Comparison of ENCODE assay signal across 7 mouse cellular contexts in genomic region chr13:28418936-28419681, GRCm38 (mm10).
DNase-seq lines count a peak whose midpoint lies in the region; ATAC-seq and TF ChIP-seq lines count a peak whose summit lies in the region.

No protein-coding gene starts in this region.

- peak overlapping the region; percentile 61 for H3K4me2 ChIP-seq in forebrain, embryonic 16.5 days (ENCODE audit: low read length)
- H3K4me2 ChIP-seq in midbrain, embryonic 16.5 days (ENCODE audit: low read length), result peak overlapping the region; percentile 63

- no peak for TF ChIP-seq CTCF in C2C12 (IDR thresholded peaks at IDR 0.05; ENCODE audit: control insufficient read depth, insufficient read depth, insufficient read length)

- no peaks in the 10 kb centered on the region for H3K36me3 ChIP-seq in C2C12 (ENCODE audit: control insufficient read depth, insufficient read depth)
- no peaks in the 10 kb centered on the region for H3K36me3 ChIP-seq in forebrain, embryonic 16.5 days (ENCODE audit: control insufficient read depth, insufficient read depth)
- H3K36me3 ChIP-seq in midbrain, embryonic 16.5 days (ENCODE audit: control insufficient read depth, insufficient read depth, low read length), result no peaks in the 10 kb centered on the region

- whole genome bisulfite sequencing in forebrain, embryonic 16.5 days, result 82% methylated on average over 17 of the region's 17 CpGs
- WGBS in midbrain, embryonic 16.5 days, result 75% methylated on average over 17 of the region's 17 CpGs

- no peaks in the 10 kb centered on the region for H3K27me3 ChIP-seq in C2C12 (ENCODE audit: control insufficient read depth, insufficient read depth, insufficient read length)
- H3K27me3 ChIP-seq in forebrain, embryonic 16.5 days (replicated peaks; ENCODE audit: control insufficient read depth, insufficient read depth, low read length), result no peaks in the 10 kb centered on the region
- no peaks in the 10 kb centered on the region for H3K27me3 ChIP-seq in midbrain, embryonic 16.5 days (ENCODE audit: control insufficient read depth, insufficient read depth, low read depth, low read length)

- peak overlapping the region; percentile 62 for H3K9ac ChIP-seq in forebrain, embryonic 16.5 days (replicated peaks; ENCODE audit: low read depth, low read length)
- peak overlapping the region; percentile 80 for H3K9ac ChIP-seq in midbrain, embryonic 16.5 days (ENCODE audit: low read depth, low read length)

- H3K79me2 ChIP-seq in C2C12 (ENCODE audit: control insufficient read depth, insufficient read depth), result peaks cover 11% of the 10 kb centered on the region

- peaks cover 6% of the 10 kb centered on the region for H3K79me3 ChIP-seq in C2C12 (ENCODE audit: low read depth)

- no peaks in the 10 kb centered on the region for H3K9me3 ChIP-seq in forebrain, embryonic 16.5 days (ENCODE audit: control insufficient read depth, low read length)
- no peaks in the 10 kb centered on the region for H3K9me3 ChIP-seq in midbrain, embryonic 16.5 days (replicated peaks; ENCODE audit: control insufficient read depth, low read length, poor library complexity, severe bottlenecking)

- DNase-seq in MN1 (ENCODE audit: low spot score), result peak; percentile 17
- peak; percentile 27 for DNase-seq in layer of hippocampus, adult 11-12 months (ENCODE audit: low spot score)
- DNase-seq in thymus, postnatal 4 days, result peak; percentile 58

- H3K4me1 ChIP-seq in forebrain, embryonic 16.5 days (replicated peaks; ENCODE audit: control insufficient read depth, insufficient read depth, low read length), result peaks cover 60% of the 10 kb centered on the region
- H3K4me1 ChIP-seq in midbrain, embryonic 16.5 days (ENCODE audit: control insufficient read depth, insufficient read depth, low read length), result peaks cover 48% of the 10 kb centered on the region

- H3ac ChIP-seq in C2C12 (ENCODE audit: control insufficient read depth, insufficient read length, low read depth), result peak overlapping the region; percentile 54

- H3K4me3 ChIP-seq in C2C12 (ENCODE audit: insufficient read depth, poor library complexity, severe bottlenecking), result peak overlapping the region; percentile 47
- H3K4me3 ChIP-seq in forebrain, embryonic 16.5 days (replicated peaks; ENCODE audit: low read length), result peak overlapping the region; percentile 39
- H3K4me3 ChIP-seq in midbrain, embryonic 16.5 days (ENCODE audit: low read depth, low read length), result peak overlapping the region; percentile 41

- ATAC-seq in forebrain, embryonic 16.5 days, result no peak
- ATAC-seq in midbrain, embryonic 16.5 days, result no peak
- ATAC-seq in activated CD4-positive, CD25-positive, alpha-beta regulatory T cell, adult 4 months, result no peak

- peak overlapping the region; percentile 95 for H3K27ac ChIP-seq in forebrain, embryonic 16.5 days (ENCODE audit: low read length)
- peak overlapping the region; percentile 98 for H3K27ac ChIP-seq in midbrain, embryonic 16.5 days (ENCODE audit: low read length)

TF ChIP-seq in C2C12, 6 proteins besides CTCF, POLR2A, EP300 and RAD21:
- TF ChIP-seq USF1 (IDR thresholded peaks at IDR 0.05; ENCODE audit: low read depth), result no peak
- no peak for TF ChIP-seq CEBPB (IDR thresholded peaks at IDR 0.05; ENCODE audit: low read depth)
- peak; percentile 85 for TF ChIP-seq MAX (IDR thresholded peaks at IDR 0.05)
- no peak for TF ChIP-seq MYOG (IDR thresholded peaks at IDR 0.05; ENCODE audit: control insufficient read depth, extremely low read depth, insufficient read length)
- TF ChIP-seq FOSL1 (IDR thresholded peaks at IDR 0.05; ENCODE audit: insufficient read depth, low read length, poor library complexity, severe bottlenecking), result no peak
- no peak for TF ChIP-seq MYOD1 (IDR thresholded peaks at IDR 0.05; ENCODE audit: control insufficient read depth, insufficient read length, low read depth)
